Mouse (Mus musculus): ENCODE measurements around the gene Nrp2. TPM values are rescaled to one million over a fixed set of nuclear protein-coding genes. Genes with fewer than 3 reads are reported as not detected.

The Nrp2 gene
- polyA plus RNA-seq, 1 experiment from 2014 or later = 28.0 TPM

GRCm38 (mm10) chr1:62834443-62835185 lies 131.5 kb downstream of the Nrp2 start:
- Histone ChIP-seq H3K9me3 (no peaks in the 10 kb centered on the region), H3K27me3 (replicated peaks) (no peaks in the 10 kb centered on the region), H3K9ac (no peak overlapping the region), H3K4me3 (replicated peaks) (no peak overlapping the region), H3K36me3 (no peaks in the 10 kb centered on the region), H3K27ac (no peak overlapping the region), H3K4me2 (no peak overlapping the region), H3K4me1 (no peaks in the 10 kb centered on the region)
- 73% methylated on average over 1 of the region's 1 CpGs for WGBS
- ATAC-seq (ENCODE audit: insufficient read depth, low FRiP score, low read depth) = no peak

GRCm38 (mm10) chr1:62838083-62838482 lies 135.0 kb downstream of the Nrp2 start:
- Histone ChIP-seq H3K36me3 (no peaks in the 10 kb centered on the region), H3K4me3 (replicated peaks) (no peak overlapping the region), H3K4me2 (no peak overlapping the region), H3K9me3 (no peaks in the 10 kb centered on the region), H3K27me3 (replicated peaks) (no peaks in the 10 kb centered on the region), H3K9ac (no peak overlapping the region), H3K27ac (no peak overlapping the region), H3K4me1 (no peaks in the 10 kb centered on the region)
- no peak for ATAC-seq (ENCODE audit: insufficient read depth, low FRiP score, low read depth)
- WGBS = 84% methylated on average over 3 of the region's 3 CpGs

- Histone ChIP-seq H3K4me3 (replicated peaks) (no peak overlapping the region), H3K27me3 (replicated peaks) (no peaks in the 10 kb centered on the region), H3K4me2 (no peak overlapping the region), H3K27ac (no peak overlapping the region), H3K36me3 (no peaks in the 10 kb centered on the region), H3K4me1 (no peaks in the 10 kb centered on the region), H3K9ac (no peak overlapping the region), H3K9me3 (no peaks in the 10 kb centered on the region)
- WGBS = 76% methylated on average over 2 of the region's 2 CpGs
- no peak for ATAC-seq (ENCODE audit: insufficient read depth, low FRiP score, low read depth)
These were observed 135.5 kb downstream of the Nrp2 start for GRCm38 (mm10) chr1:62838631-62839030.

GRCm38 (mm10) chr1:62843215-62843614 lies 140.1 kb downstream of the Nrp2 start:
- H3K27me3 ChIP-seq (replicated peaks) = no peaks in the 10 kb centered on the region
- no peak overlapping the region for H3K4me3 ChIP-seq (replicated peaks)
- no peak overlapping the region for H3K4me2 ChIP-seq
- no peak overlapping the region for H3K9ac ChIP-seq
- H3K36me3 ChIP-seq = no peaks in the 10 kb centered on the region
- H3K27ac ChIP-seq = no peak overlapping the region
- no peaks in the 10 kb centered on the region for H3K9me3 ChIP-seq
- no peak; the same call in 1 of the 2 replicates for ATAC-seq (ENCODE audit: insufficient read depth, low FRiP score, low read depth)
- 83% methylated on average over 4 of the region's 4 CpGs for WGBS
- no peaks in the 10 kb centered on the region for H3K4me1 ChIP-seq

GRCm38 (mm10) chr1:62850990-62851940 lies 148.2 kb downstream of the Nrp2 start:
- 39% methylated on average over 8 of the region's 8 CpGs for WGBS
- Histone ChIP-seq H3K4me1 (no peaks in the 10 kb centered on the region), H3K27me3 (replicated peaks) (no peaks in the 10 kb centered on the region), H3K4me3 (replicated peaks) (no peak overlapping the region), H3K9me3 (no peaks in the 10 kb centered on the region), H3K36me3 (no peaks in the 10 kb centered on the region), H3K27ac (no peak overlapping the region), H3K4me2 (no peak overlapping the region), H3K9ac (no peak overlapping the region)
- no peak for ATAC-seq (ENCODE audit: insufficient read depth, low FRiP score, low read depth)

- Histone ChIP-seq H3K9me3 (no peaks in the 10 kb centered on the region), H3K4me1 (no peaks in the 10 kb centered on the region), H3K27ac (no peak overlapping the region), H3K4me3 (replicated peaks) (no peak overlapping the region), H3K4me2 (no peak overlapping the region), H3K27me3 (replicated peaks) (no peaks in the 10 kb centered on the region), H3K9ac (no peak overlapping the region), H3K36me3 (no peaks in the 10 kb centered on the region)
- no peak for ATAC-seq (ENCODE audit: insufficient read depth, low FRiP score, low read depth)
- 48% methylated on average over 9 of the region's 9 CpGs for WGBS
These were observed 150.3 kb downstream of the Nrp2 start for GRCm38 (mm10) chr1:62853362-62853761.

- Histone ChIP-seq H3K27ac (no peak overlapping the region), H3K4me1 (no peaks in the 10 kb centered on the region), H3K4me3 (replicated peaks) (no peak overlapping the region), H3K27me3 (replicated peaks) (no peaks in the 10 kb centered on the region), H3K36me3 (no peaks in the 10 kb centered on the region), H3K9ac (no peak overlapping the region), H3K9me3 (no peaks in the 10 kb centered on the region), H3K4me2 (no peak overlapping the region)
- ATAC-seq (ENCODE audit: insufficient read depth, low FRiP score, low read depth) = no peak
- WGBS = 79% methylated on average over 4 of the region's 4 CpGs
These were observed 150.9 kb downstream of the Nrp2 start for GRCm38 (mm10) chr1:62853996-62854395.

- H3K27me3 ChIP-seq (replicated peaks) = no peaks in the 10 kb centered on the region
- H3K4me2 ChIP-seq = no peak overlapping the region
- no peak overlapping the region for H3K27ac ChIP-seq
- no peak overlapping the region for H3K9ac ChIP-seq
- no peak for ATAC-seq (ENCODE audit: insufficient read depth, low FRiP score, low read depth)
- no peaks in the 10 kb centered on the region for H3K9me3 ChIP-seq
- no peak overlapping the region for H3K4me3 ChIP-seq (replicated peaks)
- WGBS = 22% methylated on average over 2 of the region's 2 CpGs
- no peaks in the 10 kb centered on the region for H3K36me3 ChIP-seq
- no peaks in the 10 kb centered on the region for H3K4me1 ChIP-seq
These were observed 156.0 kb downstream of the Nrp2 start for GRCm38 (mm10) chr1:62859098-62859497.

GRCm38 (mm10) chr1:62859556-62860300 lies 156.6 kb downstream of the Nrp2 start:
- Histone ChIP-seq H3K4me1 (no peaks in the 10 kb centered on the region), H3K27me3 (replicated peaks) (no peaks in the 10 kb centered on the region), H3K9ac (no peak overlapping the region), H3K9me3 (no peaks in the 10 kb centered on the region), H3K27ac (no peak overlapping the region), H3K36me3 (no peaks in the 10 kb centered on the region), H3K4me2 (no peak overlapping the region), H3K4me3 (replicated peaks) (no peak overlapping the region)
- no peak for ATAC-seq (ENCODE audit: insufficient read depth, low FRiP score, low read depth)
- 44% methylated on average over 9 of the region's 9 CpGs for WGBS

GRCm38 (mm10) chr1:62860327-62860726 lies 157.2 kb downstream of the Nrp2 start:
- no peaks in the 10 kb centered on the region for H3K27me3 ChIP-seq (replicated peaks)
- H3K27ac ChIP-seq = no peak overlapping the region
- no peak overlapping the region for H3K9ac ChIP-seq
- no peaks in the 10 kb centered on the region for H3K4me1 ChIP-seq
- no peak overlapping the region for H3K4me3 ChIP-seq (replicated peaks)
- no peak overlapping the region for H3K4me2 ChIP-seq
- no peaks in the 10 kb centered on the region for H3K9me3 ChIP-seq
- no peak for ATAC-seq (ENCODE audit: insufficient read depth, low FRiP score, low read depth)
- no peaks in the 10 kb centered on the region for H3K36me3 ChIP-seq
- 47% methylated on average over 5 of the region's 5 CpGs for WGBS

- ATAC-seq (ENCODE audit: insufficient read depth, low FRiP score, low read depth) = no peak
- no peak overlapping the region for H3K4me2 ChIP-seq
- WGBS = 21% methylated on average over 5 of the region's 5 CpGs
These were observed 157.7 kb downstream of the Nrp2 start for GRCm38 (mm10) chr1:62860788-62861187.

More at GRCm38 (mm10) chr1:62860788-62861187, 157.7 kb downstream of the Nrp2 start:
- Histone ChIP-seq H3K36me3 (no peaks in the 10 kb centered on the region), H3K27me3 (replicated peaks) (no peaks in the 10 kb centered on the region), H3K9ac (no peak overlapping the region), H3K4me1 (no peaks in the 10 kb centered on the region), H3K27ac (no peak overlapping the region), H3K4me3 (replicated peaks) (no peak overlapping the region), H3K9me3 (no peaks in the 10 kb centered on the region)
